Mouse (Mus musculus) cerebellum, postnatal 4 days (tissue): Measurements from ENCODE around the gene Mrpl43.
"Not testable (repeated sequence)": the region's sequence is repeated elsewhere in the genome, so short reads cannot be mapped to it uniquely, and the experiment has no call there.

Source experiments
- DNase-seq, 2 experiments: peaks; one replicate each; pipeline ENCODE4 v3.0.0; 2022; ENCODE audit warnings: low spot score in 2 of 2, mixed read lengths in 1 of 2

Gene Mrpl43

DNA sequence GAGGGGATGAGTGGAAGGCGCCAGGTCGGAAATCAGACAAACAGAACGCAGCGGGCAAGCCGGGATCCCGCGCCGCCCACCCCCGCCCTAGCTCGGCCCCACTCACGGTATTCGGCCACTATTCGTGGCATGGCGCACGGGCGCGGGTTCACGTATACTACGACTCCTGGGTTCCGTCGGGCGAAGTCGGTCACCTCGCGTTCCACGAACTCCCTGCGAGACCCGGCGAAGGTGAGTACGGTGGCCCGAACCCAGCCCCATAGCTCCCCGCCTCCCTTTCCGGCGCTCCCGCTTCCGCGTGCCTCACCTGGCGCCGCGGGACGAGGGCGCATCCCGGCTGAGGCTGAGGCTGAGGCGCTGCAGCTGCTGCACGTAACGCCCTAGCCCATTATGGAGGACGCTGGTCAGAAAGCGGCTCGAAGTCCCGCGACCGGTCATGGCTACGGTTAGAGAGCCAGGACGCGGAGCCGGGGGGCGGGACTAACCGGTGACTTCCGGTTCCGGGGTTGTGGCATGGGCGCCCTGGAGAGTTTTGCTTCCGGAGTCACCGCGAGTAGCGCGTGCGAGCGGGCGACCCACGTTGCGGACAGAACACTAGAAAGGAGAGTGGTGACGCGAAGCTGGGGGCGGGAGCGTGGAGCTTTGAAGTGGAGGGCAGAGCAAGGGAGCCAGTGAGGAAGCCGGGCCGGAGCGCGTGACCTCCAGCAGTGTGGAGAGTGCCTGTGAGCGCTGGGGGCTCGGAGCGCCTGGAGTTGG is at the start of gene Mrpl43:
Mrpl43 (minus strand) TSS at position 486 of the 756 bp plus-strand sequence.
- DNase-seq, result peak; percentile 97 to 98

DNA sequence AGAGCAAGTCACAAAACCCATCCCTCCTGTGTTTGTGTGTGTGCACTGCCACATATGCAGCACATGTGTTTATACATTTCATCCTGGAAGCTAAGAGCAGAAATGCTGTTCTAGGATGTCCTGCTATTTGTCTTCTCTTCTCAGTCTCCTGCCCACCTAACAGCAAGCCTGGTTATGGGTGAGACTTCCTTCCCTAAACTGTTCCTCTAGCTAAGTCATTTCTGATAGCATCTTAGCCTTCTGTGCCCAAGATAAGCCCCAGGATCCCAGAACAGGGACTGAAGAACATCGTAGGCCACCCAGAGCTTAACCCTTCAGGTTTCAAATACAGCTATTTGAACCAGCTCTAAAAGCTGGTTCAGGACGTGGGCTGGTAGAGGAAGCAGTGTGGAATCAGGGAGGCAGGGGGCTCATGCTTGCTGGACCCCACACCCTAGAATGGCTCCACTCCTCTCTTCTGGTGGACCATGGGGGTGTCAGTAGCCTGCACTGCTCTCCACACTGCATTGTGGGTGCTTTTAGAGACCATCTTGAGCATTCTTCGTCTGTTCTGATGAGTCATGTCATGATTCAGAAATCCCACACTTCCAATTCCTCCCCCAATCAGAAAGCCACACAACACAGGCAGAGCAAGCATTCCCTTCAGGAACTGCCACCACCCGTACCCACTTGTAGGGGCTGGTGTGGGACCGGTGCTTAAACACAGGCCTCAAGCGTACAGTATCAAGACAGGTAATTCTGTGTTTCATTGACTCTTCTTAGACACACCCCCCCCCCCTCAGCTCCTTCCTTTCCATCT is 48.8 kb upstream of the Mrpl43 start:
- no peak for DNase-seq

DNA sequence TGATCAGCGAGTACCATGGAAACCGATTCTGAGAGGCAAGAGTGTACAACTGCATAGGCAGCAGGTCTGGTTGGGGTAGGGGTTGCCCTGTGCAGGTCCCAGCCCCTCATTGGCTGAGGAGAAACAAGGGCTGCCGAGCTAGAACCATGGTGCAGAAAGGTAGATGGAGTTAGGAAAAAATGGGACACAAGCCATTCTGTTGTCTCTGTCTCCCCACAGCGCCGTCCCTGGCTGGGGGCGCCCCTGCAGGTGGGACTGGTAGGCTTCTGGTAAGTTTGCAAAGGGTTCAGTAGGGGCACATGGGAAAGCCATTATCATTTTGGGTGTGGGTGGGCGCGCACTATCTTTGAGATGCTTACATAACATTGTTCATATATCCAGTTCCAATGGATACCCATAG is 47.2 kb upstream of the Mrpl43 start:
- no peak for DNase-seq

DNA sequence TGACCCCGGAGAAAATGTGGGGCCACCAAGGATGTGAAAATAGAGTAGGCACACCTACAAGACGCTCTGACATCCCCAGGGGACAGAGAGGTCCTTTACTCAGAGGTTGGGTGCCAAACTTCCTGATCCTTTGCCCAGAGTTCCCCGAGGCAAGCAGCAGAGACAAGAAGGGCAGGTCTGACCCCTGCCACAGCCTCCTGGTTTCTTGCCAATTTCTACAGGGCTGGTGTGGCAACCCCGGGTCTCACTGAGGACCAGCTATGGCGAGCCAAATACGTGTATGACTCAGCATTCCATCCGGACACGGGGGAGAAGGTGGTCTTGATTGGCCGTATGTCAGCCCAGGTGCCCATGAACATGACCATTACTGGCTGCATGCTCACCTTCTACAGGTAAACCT is 43.3 kb upstream of the Mrpl43 start:
- DNase-seq, result no peak

DNA sequence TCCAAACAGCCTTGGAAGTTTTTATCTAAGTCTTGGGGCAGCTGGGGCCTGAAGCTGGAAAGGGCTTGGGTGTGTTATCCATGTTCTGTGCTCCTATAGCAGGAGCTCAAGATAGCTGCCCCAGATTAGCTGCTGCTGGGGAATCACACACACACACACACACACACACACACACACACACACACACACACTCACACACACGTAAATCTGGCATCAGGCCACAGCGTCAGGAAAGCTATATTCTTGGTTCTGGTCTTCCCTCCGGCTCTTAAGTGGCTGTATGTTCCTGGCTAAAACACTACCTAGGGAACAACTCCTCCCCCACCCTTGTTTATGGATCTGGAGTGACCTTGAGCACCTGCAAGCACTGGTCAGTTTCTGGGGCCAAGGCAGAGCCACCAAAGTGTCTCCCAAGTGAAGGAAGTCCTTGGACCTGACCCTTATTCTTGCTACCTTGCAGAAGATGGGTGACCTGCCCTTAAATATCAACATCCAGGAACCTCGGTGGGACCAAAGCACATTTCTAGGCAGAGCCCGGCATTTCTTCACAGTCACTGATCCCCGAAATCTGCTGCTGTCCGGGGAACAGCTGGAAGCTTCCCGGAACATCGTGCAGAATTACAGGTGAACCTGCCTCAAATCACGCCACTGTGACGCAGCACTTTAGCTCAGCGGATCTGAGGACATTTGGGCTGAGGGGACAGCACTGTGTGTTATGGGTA is 42.6 kb upstream of the Mrpl43 start:
- DNase-seq, result no peak

DNA sequence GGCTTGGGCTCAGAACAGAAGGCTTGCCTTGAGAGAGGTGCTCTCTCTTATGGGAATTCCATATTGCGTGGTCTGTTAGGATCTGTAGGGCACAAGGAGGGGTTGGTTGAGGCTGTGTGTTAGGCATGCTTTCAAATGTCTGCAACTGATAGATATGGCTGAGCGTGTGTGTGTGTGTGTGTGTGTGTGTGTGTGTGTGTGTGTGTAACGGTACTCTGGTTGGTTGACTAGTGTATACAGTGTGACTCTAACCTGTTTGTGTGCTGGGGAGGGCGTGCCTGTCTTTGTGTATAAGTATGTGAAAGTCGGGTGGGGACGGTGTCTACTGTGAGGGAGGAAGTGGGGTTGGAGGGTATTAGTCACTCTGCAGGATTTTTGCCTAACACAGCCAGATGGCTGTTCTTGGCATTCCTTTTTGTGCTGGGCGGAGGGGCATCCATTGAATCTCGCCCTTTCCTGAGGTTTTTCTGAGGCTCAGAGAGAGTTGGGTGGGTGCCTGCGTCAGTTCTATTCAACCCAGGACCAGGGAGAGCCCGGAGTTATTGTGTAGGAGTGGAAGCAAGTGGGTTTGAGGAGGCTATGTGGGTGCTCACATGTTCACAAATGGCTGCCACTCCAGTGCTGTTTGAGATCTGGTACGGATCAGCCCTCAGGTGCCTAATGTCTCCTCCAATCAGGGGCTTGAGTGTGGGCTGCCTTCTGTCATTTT is 41.8 kb upstream of the Mrpl43 start:
- DNase-seq, result peak in 1 of 2 experiments; percentile 41

DNA sequence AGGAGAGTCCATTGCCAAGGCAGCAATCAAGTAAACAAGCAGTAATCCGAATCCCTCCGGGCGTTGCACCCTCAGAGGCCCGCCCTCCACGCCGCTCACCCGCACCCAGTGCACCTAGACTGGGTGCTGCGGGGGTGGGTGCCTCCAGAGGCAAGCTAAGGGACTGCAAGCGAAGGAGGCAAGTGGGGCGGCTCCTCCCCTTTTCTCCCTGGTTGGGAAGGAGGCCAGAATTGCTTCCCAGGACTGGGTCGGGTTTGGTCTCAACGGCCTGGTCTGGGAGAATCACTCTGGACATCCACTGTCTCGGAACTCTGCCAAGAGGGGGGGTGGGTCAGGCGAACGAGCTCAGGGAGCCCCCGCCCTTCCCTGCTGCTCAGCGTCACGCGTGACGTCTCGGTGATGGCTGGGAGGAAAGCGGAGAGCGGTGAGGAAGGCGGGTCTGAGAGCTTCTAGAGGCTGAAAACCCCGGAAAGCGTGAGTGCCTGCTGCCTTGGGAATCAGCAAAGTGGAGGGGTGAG is 41.2 kb upstream of the Mrpl43 start, which contains the start of gene Sfxn3:
Sfxn3 (plus strand) TSS at position 87 of the 518 bp plus-strand sequence.
- DNase-seq, result peak; percentile 73 to 91

DNA sequence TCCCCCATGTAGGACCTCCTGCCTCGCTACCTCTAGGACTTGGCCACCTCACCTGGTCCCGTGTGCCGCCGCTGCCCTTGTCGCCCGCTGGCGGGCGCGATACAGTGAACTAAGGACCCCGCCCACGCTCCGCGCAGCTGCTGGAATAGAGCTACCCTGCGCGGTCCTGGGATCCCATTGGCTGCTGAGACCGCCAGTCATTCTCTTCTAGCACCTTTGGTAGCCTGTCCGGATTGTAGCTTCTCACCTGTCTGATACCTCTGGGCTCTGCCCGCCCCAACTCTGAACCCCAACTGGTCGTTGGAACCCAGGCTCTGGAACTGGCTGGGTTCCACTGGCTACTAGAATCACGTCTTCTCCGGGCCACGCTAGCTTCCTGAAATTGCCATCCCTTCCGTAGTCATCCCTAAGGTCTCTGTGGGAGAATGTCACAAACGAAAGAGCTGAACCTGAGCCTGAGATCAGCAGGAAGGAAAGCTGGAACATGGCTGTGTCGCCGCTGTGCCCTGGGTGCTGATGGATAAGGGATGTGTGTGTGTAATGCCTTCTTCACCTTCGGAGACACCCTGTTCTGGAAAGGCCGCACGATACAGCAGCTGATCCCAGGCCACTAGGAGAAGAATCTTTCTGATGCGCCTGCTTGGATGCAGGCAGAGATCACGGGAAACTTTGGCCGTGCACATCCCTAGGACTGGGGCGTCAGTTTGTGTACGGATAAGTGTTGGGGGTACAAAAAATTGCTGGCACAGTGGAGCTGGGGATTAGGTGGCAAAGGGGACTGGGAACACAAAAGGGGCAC is 40.5 kb upstream of the Mrpl43 start:
- DNase-seq, result peak in 1 of 2 experiments; percentile 82

DNA sequence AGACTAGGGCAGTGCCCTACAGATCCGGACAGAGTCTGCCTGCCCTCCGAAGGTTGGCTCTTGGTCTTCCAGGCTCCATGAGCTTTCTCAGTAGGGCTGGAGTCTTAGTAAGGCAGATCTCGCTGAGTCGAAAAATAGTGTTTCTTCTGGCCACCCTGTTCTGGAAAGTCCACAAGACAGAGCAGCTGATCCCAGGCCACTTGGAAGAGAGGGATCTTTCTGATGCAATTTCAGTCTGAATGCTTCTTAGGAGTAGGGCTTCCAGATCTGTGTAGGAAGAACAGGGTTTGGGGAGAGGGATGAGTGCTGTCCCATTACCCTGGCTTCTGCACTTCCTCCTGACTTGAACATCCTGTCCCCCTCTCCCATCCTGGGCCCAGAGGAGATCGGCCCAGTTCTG is 39.4 kb upstream of the Mrpl43 start, which contains the start of gene Pdzd7:
Pdzd7 (minus strand) TSS at position 67 of the 400 bp plus-strand sequence.
- no peak for DNase-seq

DNA sequence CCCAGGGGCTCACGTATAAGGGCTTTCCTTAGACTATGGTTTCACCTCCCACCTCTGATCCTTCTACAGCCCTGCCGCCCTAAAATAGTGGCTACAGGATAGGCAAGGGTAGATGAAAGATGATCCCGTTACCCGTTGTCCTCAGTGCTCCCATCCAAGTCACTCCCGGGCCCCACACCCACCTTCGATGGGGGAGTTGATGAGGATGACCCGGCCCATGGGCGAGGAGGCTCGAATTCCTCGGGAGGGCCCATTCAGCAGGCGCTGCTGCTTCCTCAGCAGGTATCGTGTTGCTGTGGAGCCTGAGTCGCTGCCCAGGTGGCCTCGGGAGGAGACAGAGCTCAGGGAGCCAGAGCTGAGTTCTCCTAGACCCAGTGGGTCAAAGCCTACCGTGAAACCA is 39.0 kb upstream of the Mrpl43 start:
- no peak for DNase-seq

DNA sequence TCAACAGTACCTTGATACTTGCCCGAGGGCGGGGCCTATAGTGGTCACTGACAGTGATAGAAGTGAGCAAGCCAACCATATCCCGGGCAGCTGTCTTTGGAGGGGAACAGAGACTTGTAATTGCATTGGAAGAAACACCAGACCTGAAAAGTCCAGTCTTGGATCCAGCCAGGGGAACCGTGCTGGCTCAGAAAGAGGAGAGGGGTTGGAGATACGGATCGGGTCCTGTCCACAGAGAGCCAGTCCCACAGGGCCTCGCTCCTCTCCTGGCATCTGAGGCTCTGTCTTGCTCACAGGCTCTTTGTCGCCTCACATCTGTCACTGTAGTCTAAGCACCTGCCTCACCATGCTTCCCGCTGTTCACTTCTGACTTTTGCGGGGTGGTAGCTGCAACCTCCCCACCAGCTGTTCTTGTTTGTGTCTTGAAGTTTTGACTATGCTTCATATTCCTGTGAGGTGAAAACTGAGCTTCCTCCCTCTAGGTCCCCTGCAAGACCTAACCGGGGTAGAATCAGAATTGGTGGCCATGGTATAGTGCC is 38.2 kb upstream of the Mrpl43 start:
- DNase-seq, result no peak

DNA sequence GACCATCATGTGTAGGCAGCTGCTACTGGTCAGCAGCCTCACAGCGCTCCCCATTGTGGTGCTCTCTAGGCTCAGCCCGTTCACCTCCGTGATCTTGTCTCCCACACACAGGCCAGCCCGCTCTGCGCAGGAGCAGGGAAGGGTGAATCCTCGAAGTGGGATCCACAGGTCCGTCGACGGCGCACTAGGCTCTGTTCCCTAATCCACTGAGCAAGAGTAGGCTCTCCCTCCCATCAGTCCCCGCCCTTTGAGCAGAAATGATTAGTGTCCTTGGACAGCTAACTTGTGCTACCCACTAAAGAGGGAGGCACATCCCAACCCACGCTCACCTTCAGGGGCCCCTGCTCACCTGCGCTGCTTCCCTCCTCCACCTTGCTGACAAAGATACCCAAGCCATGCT is 34.0 kb upstream of the Mrpl43 start:
- DNase-seq, result no peak

DNA sequence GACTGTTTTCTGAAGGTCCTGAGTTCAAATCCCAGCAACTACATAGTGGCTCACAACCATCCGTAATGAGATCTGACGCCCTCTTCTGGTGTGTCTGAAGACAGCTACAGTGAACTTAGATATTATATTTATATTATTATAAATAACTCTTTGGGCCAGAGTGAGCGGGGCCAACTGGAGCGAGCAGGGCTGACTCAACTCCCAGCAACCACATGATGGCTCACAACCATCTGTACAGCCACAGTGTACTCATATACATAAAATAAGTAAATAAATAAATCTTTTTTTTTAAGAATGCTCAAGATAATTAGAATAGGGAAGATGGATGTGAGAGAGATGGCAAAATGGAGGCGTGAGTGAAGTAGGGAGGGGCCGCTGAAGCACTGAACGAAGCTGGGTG is 32.0 kb upstream of the Mrpl43 start:
- not testable (repeated sequence) for DNase-seq

DNA sequence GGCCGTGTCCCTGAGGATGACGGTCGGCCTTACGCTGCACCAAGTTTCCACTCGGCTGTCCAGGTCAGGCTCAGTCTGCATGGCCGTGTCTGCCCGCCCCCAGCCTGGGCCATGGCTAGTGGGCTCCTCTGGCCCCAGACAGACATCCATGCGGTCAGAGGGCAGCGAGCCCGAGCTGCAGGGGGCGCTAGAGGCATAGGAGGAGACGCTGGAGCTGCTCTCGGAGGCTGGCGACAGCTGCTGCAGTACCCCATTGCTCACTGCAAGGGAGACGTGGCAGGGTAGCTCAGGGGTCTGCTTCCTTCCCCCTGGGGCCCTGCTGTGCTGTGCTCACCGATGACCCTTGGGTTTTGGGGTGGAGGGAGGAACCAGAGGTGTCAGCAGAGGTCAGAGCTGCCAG is 30.6 kb upstream of the Mrpl43 start:
- peak in 1 of 2 experiments; percentile 63 for DNase-seq

DNA sequence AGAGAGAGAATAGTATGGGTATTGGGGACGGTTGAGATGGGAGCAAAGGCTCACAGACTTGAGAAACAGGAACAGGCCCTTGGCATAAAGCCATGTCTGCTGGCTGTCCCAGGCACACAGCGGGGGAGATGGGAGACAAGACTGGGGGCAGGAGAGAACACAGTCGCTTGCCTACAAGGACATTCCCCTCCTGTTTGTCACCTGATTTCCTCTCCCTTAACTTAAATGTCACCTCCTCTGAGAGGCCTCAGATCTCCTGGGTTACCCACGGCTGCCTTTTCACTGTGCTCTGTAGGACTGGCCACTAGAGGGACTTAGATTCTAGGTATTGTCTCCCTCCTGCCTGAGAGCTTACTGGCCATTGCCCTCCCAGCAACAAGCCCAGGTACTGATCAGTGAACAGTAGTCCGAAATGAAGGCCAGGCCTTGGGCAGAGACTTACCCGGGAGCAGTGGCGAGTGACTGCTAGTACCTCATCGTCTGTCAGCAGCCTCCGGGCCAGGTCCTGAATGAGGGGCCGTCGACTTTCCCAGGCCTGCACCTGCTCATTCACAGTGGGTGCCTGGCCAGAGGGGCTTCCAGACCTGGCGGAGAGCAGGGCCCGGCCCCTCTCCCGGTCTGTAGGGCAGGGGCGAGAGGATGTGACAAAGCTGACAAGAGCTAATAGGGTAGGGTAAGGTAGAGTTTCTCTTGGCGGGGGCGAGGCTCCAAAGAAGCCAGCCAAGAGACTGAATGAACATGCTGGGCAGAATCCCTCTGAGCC is 26.5 kb upstream of the Mrpl43 start:
- DNase-seq, result no peak

DNA sequence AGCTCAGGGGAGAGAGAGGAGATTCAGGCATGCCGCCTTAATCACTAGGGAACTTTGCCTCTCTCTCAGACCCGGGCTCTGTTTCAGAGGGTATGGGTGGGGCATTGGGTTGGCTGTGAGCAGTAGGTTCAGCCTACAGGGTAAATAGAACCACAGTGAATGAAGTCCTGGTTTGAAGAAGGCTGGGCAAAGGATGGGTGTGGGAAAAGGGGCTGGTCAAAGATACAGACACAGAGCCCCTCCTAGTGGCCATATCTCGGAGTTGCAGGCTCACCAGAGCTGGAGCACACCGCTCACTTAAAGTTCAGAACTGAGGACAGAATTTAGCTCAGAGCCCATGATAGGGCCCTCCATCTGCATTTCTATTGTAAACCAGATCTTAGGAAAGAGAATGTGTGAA is 25.5 kb upstream of the Mrpl43 start:
- peak in 1 of 2 experiments; percentile 84 for DNase-seq

DNA sequence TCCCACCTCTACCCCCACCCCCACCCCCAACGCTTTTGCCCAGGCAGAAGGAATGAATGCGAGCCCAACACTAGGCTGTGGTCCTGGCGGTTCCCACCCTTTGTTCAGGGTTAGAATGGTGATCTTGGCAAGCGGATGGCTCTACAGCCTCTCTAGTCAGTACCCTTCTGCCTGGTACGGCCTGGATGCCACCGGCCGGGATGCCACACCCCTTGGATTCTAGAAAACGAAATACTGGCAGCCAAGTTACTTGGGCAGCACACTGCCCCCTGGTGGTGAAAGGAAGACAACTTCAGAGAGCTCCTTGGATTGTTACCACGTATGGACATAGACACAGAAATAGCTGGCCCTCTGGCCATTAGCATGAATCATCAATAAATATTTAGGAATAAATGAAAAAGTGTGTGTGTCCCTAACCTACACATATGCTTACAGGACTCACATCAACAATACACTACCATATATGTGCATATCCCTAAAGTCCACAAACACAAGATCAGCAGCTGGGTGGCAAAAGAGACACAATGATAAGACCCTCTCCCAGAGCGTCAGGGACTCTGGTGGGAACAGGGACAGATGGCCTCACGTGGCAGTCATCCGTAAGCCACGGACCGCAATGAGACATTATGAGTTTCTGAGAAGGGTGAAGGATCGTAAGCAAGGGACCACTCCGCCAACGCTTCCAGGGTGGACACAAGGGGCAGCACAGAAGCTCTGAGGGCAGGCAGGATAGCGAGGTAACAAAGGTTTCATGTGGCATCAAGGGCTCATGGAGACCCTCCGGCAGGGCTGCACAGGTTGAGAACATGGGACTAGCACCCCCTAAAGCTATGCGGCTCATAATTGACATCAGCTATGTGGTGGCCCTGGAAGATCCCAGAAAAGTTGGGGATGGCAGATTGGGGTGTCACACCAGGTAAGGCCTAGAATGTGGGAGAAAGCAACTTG is 24.8 kb upstream of the Mrpl43 start:
- DNase-seq, result peak in 1 of 2 experiments; percentile 79

DNA sequence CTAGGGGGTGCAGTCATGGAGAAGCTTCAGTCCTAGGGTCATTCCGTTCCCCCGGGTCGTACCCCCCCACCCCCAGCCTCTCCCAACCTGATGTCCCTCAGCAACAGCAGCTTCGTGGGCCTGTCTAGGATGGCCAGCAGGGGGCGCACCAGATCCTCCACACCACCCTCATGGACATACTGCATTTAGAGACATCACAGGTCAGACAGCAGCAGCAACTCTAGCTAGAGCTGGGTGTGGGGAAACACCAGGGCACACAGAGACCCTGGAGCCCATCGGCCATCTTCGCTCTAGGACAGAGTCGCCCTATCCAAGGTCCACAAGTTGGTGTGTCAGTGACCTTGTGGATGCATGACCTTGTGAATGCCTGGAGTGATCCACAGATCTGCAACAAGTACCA is 23.9 kb upstream of the Mrpl43 start:
- DNase-seq, result peak in 1 of 2 experiments; percentile 70
